24 mouse cellular contexts compared by ENCODE assay signal in genomic region chr19:20123546-20124195, GRCm38 (mm10).
DNase-seq lines count a peak whose midpoint lies in the region; ATAC-seq and TF ChIP-seq lines count a peak whose summit lies in the region.
"Had no signal": no experiment of that assay in that cellular context is flagged by ENCODE, and none has a peak within 500 bp of the region (broad histone marks: within the 10 kb centered on the region; RNA-seq: fewer than 3 reads in every experiment).

No protein-coding gene starts in this region.

- 44% methylated on average over 2 of the region's 2 CpGs for WGBS in forebrain, embryonic 15.5 days
- 93% methylated on average over 2 of the region's 2 CpGs for WGBS in forebrain, embryonic 10.5 days
- WGBS in liver, embryonic 12.5 days (ENCODE audit: insufficient replicate concordance), result 77% methylated on average over 2 of the region's 2 CpGs

- ATAC-seq in forebrain, embryonic 15.5 days (replicated peaks), result peak; percentile 65
- no peak for ATAC-seq in liver, embryonic 12.5 days
- ATAC-seq: activated CD4-positive, CD25-positive, alpha-beta regulatory T cell, adult 4 months; CD4-positive, CD25-positive, alpha-beta regulatory T cell, adult 4 months; hindbrain, embryonic 16.5 days; intestine, embryonic 15.5 days had no signal

- TF ChIP-seq POLR2A in brain, embryonic 14.5 days (IDR thresholded peaks at IDR 0.05; ENCODE audit: borderline replicate concordance, extremely low read depth, insufficient read depth, insufficient read length, poor library complexity, severe bottlenecking), result no peak

- no peaks in the 10 kb centered on the region for H3K27me3 ChIP-seq in forebrain, embryonic 15.5 days
- H3K27me3 ChIP-seq in forebrain, embryonic 10.5 days (ENCODE audit: poor library complexity, severe bottlenecking), result no peaks in the 10 kb centered on the region
- H3K27me3 ChIP-seq in liver, embryonic 12.5 days (replicated peaks), result no peaks in the 10 kb centered on the region
- H3K27me3 ChIP-seq: heart, embryonic 12.5 days; heart, embryonic 15.5 days; hindbrain, embryonic 13.5 days; intestine, embryonic 15.5 days had no signal

- H3K27ac ChIP-seq in forebrain, embryonic 15.5 days (replicated peaks), result 0 out of 2 replicates have a peak overlapping the region, but pooled peaks have one; percentile 31
- no peak overlapping the region for H3K27ac ChIP-seq in forebrain, embryonic 10.5 days
- H3K27ac ChIP-seq in liver, embryonic 12.5 days, result no peak overlapping the region
- H3K27ac ChIP-seq: heart, embryonic 15.5 days; hindbrain, embryonic 10.5 days; hindbrain, embryonic 13.5 days; intestine, embryonic 15.5 days had no signal

- no peaks in the 10 kb centered on the region for H3K36me3 ChIP-seq in forebrain, embryonic 15.5 days
- no peaks in the 10 kb centered on the region for H3K36me3 ChIP-seq in forebrain, embryonic 10.5 days (replicated peaks)
- no peaks in the 10 kb centered on the region for H3K36me3 ChIP-seq in liver, embryonic 12.5 days
- H3K36me3 ChIP-seq: heart, embryonic 12.5 days; heart, embryonic 15.5 days; hindbrain, embryonic 10.5 days; hindbrain, embryonic 13.5 days; intestine, embryonic 15.5 days had no signal

- H3K4me3 ChIP-seq in forebrain, embryonic 15.5 days, result no peak overlapping the region
- H3K4me3 ChIP-seq in forebrain, embryonic 10.5 days, result no peak overlapping the region
- H3K4me3 ChIP-seq in liver, embryonic 12.5 days, result no peak overlapping the region
- H3K4me3 ChIP-seq: heart, embryonic 12.5 days; heart, embryonic 15.5 days; hindbrain, embryonic 10.5 days; hindbrain, embryonic 13.5 days; intestine, embryonic 15.5 days had no signal

- H3K4me1 ChIP-seq in forebrain, embryonic 15.5 days, result peaks cover 16% of the 10 kb centered on the region
- H3K4me1 ChIP-seq in forebrain, embryonic 10.5 days, result peaks cover 17% of the 10 kb centered on the region; the same call in 1 of the 2 replicates
- H3K4me1 ChIP-seq in liver, embryonic 12.5 days, result no peaks in the 10 kb centered on the region
- H3K4me1 ChIP-seq: heart, embryonic 12.5 days; heart, embryonic 15.5 days; intestine, embryonic 15.5 days had no signal

- H3K9me3 ChIP-seq in forebrain, embryonic 15.5 days, result no peaks in the 10 kb centered on the region
- no peaks in the 10 kb centered on the region for H3K9me3 ChIP-seq in forebrain, embryonic 10.5 days
- no peaks in the 10 kb centered on the region for H3K9me3 ChIP-seq in liver, embryonic 12.5 days (replicated peaks)
- H3K9me3 ChIP-seq: heart, embryonic 12.5 days; heart, embryonic 15.5 days; hindbrain, embryonic 10.5 days; hindbrain, embryonic 13.5 days; intestine, embryonic 15.5 days had no signal

- TF ChIP-seq CTCF in brain, embryonic 14.5 days (IDR thresholded peaks at IDR 0.05; ENCODE audit: borderline replicate concordance, extremely low read depth, insufficient read depth, insufficient read length), result no peak

- no peak overlapping the region for H3K4me2 ChIP-seq in forebrain, embryonic 15.5 days (replicated peaks)
- H3K4me2 ChIP-seq in liver, embryonic 12.5 days, result no peak overlapping the region
- H3K4me2 ChIP-seq: heart, embryonic 12.5 days; heart, embryonic 15.5 days; hindbrain, embryonic 13.5 days; intestine, embryonic 15.5 days had no signal

- H3K9ac ChIP-seq in forebrain, embryonic 15.5 days (replicated peaks), result no peak overlapping the region
- H3K9ac ChIP-seq in liver, embryonic 12.5 days, result no peak overlapping the region
- H3K9ac ChIP-seq: heart, embryonic 12.5 days; heart, embryonic 15.5 days; hindbrain, embryonic 13.5 days; intestine, embryonic 15.5 days had no signal

- no peak for DNase-seq in forebrain, embryonic 10.5 days (ENCODE audit: extremely low spot score, low spot score)
- peak; percentile 58 for DNase-seq in brain, embryonic 14.5 days (ENCODE audit: low read depth)
- peak; percentile 57 for DNase-seq in retina, embryonic 14.5 days (ENCODE audit: low spot score)
- no peak for DNase-seq in right cerebral cortex, adult 18-20 months
- DNase-seq: adrenal gland, adult 8-10 months; adrenal gland, postnatal 25 days; cerebellum, adult 11 months; cerebellum, adult 8-10 months; cerebellum, postnatal 10 days; gastrocnemius, postnatal 25 days; heart, adult 18-20 months; heart, postnatal 10 days; heart, postnatal 36 days; kidney, adult 11 months had no signal

Comparison
In these comparisons a context has a peak if more than half of its experiments do, and no peak if none do; other contexts are left out.
1. DNase-seq: peak in brain, embryonic 14.5 days (single experiment) and retina, embryonic 14.5 days (single experiment); none in forebrain, embryonic 10.5 days (single experiment) and right cerebral cortex, adult 18-20 months (single experiment).